Mouse (Mus musculus) kidney, postnatal 0 days (tissue): ENCODE data around the gene Grap2. TPM values are rescaled to one million over a fixed set of nuclear protein-coding genes. Genes with fewer than 3 reads are reported as not detected.

Experiments
- ATAC-seq: fragments of 200-750 bp; cut with Nextera tagmentation; replicated peaks from 2 replicates; pipeline ENCODE4 v1.8.0; 2017; ENCODE audit warnings: low read depth, moderate number of reproducible peaks, moderate TSS enrichment, moderate library complexity; ENCODE audit not compliant: low FRiP score
- DNase-seq: peaks from one replicate; pipeline ENCODE4 v3.0.0-alpha.2; 2016; ENCODE audit warnings: low spot score
- H3K27ac ChIP-seq: fragments of 300-500 bp; sonication (generic); 2 replicates; pipeline ENCODE4 v1.5.1; 2014; ENCODE audit warnings: mild to moderate bottlenecking
- H3K27me3 ChIP-seq: fragments of 300-500 bp; sonication (generic); 2 replicates; pipeline ENCODE4 v1.6.1; 2014; ENCODE audit warnings: low read length, mixed read lengths; ENCODE audit not compliant: insufficient read depth
- H3K36me3 ChIP-seq: fragments of 300-500 bp; sonication (generic); 2 replicates; pipeline ENCODE4 v1.6.1; 2014; ENCODE audit warnings: low read length, mixed read lengths; ENCODE audit not compliant: insufficient read depth
- H3K4me1 ChIP-seq: fragments of 300-500 bp; sonication (generic); replicated peaks from 2 replicates; pipeline ENCODE4 v1.6.1; 2014; ENCODE audit warnings: antibody characterized with exemption, low read length, mixed read lengths; ENCODE audit not compliant: insufficient read depth
- H3K4me2 ChIP-seq: fragments of 300-500 bp; sonication (generic); 2 replicates; pipeline ENCODE4 v1.6.1; 2014; ENCODE audit warnings: mild to moderate bottlenecking, low read length, moderate library complexity, mixed read lengths
- H3K4me3 ChIP-seq: fragments of 300-500 bp; sonication (generic); replicated peaks from 2 replicates; pipeline ENCODE4 v1.5.1; 2014; ENCODE audit warnings: low read depth, low read length
- H3K9ac ChIP-seq: fragments of 300-500 bp; sonication (generic); 2 replicates; pipeline ENCODE4 v1.6.1; 2014; ENCODE audit warnings: low read depth, low read length
- H3K9me3 ChIP-seq: fragments of 300-500 bp; sonication (generic); replicated peaks from 2 replicates; pipeline ENCODE4 v1.6.1; 2016; ENCODE audit warnings: low read length, inconsistent platforms, mixed read lengths
- CTCF ChIP-seq: IDR thresholded peaks from 2 replicates; pipeline ENCODE4 v1.5.1; 2016; ENCODE audit warnings: antibody characterized with exemption, low read depth, mild to moderate bottlenecking, moderate library complexity
- WGBS: fragments of 180-500 bp; shearing (Covaris S2); extraction: QIAGEN DNeasy Blood & Tissue Kit; methylation state at CpG from one replicate; pipeline ENCODE4 v1.1.7; 2014; 5-methylcytosine and 5-hydroxymethylcytosine counted together
- microRNA-seq: library from miRNA; unstranded; fragments of <30 nt; microRNA quantifications from one replicate; pipeline ENCODE4, GENCODE M21; 2016
- polyA plus RNA-seq: library from polyadenylated mRNA; unstranded; fragments of >200 nt; fragmentation: Nextera tagmentation; extraction: Ambion mirVana; gene quantifications from 2 replicates; pipeline ENCODE4 v1.2.1, GENCODE M21; 2015

Grap2 gene
- polyA plus RNA-seq, 1 experiment from 2014 or later, result 0.09 TPM

DNA sequence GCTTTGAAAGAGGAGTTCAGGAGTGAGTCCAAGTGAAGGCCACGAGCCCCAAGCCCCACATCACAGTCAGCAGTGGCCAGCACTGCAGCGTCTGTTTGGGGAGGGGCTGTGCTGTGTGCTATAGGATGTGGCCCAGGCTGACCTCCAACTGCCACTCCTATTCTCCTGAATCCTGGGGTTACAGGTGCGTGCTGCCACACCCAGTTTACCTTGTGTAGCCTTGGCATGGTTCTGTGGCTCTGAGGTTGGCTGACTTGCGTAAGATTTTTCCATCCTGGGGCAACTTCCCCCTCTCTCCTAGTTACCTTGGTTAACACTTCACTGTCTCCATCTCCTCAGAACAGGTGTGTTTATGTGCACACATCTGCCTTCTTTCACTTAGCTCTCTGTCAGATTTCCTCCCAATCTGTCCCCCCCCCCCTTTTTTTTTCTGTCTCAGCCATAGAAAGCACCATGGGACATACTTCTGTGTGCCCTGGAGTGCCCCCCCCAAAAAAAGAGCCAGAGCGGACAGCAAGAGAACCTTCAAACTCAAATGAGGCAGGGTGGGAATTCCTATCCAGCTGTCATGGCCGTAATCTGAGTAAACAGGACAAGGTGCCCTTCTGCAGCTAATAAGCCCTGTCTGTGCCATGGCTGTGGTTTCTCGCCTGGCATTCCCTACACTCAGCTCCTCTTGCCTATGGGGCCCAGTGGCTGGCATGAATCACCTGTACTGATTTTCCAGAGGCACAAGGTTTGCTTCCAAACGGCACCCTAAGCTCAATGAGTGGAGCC is 129.3 kb downstream of the Grap2 start:
- DNase-seq, result no peak
- H3K4me1 ChIP-seq, result no peaks in the 10 kb centered on the region
- no peaks in the 10 kb centered on the region for H3K36me3 ChIP-seq
- 65% methylated on average over 8 of the region's 8 CpGs for WGBS
- ATAC-seq, result no peak
- H3K9ac ChIP-seq, result no peak overlapping the region
- no peak overlapping the region for H3K4me3 ChIP-seq
- no peaks in the 10 kb centered on the region for H3K27me3 ChIP-seq
- no peak for TF ChIP-seq CTCF
- no peak overlapping the region for H3K27ac ChIP-seq
- H3K4me2 ChIP-seq, result no peak overlapping the region
- no peaks in the 10 kb centered on the region for H3K9me3 ChIP-seq

Small RNAs within 50 kb of the gene (microRNA-seq; reads per million reads assigned to microRNA genes)
- gene Mir6957, result not detected

Other genes starting within 250 kb of the Grap2 start
- not detected in 2 replicates for gene Enthd1, start 7.4 kb upstream of the Grap2 start, polyA plus RNA-seq
- 5.6 and 6.1 TPM in 2 replicates for gene Fam83f, start 99.3 kb downstream of the Grap2 start, polyA plus RNA-seq
- gene Tnrc6b, start 138.7 kb downstream of the Grap2 start, polyA plus RNA-seq, result 11.2 and 15.4 TPM in 2 replicates